Mouse (Mus musculus) fibroblast of lung, adult 2 months (primary cell): ENCODE measurements around the gene Igf2bp2.

Experiments
- DNase-seq: peaks from one replicate; pipeline ENCODE4 v3.0.0-alpha.2; 2011; ENCODE audit warnings: low read depth

Gene Igf2bp2

GRCm38 (mm10) chr16:22162512-22163455, at the start of gene Igf2bp2:
TSS of gene Igf2bp2 (minus strand) at chr16:22163299.
- DNase-seq = no peak

GRCm38 (mm10) chr16:22203501-22203900, 40.4 kb upstream of the Igf2bp2 start:
- no peak for DNase-seq

- DNase-seq = no peak
Observed at GRCm38 (mm10) chr16:22201858-22202257, 38.8 kb upstream of the Igf2bp2 start.

GRCm38 (mm10) chr16:22200476-22200875, 37.4 kb upstream of the Igf2bp2 start:
- no peak for DNase-seq

- DNase-seq = no peak
Observed at GRCm38 (mm10) chr16:22187366-22187765, 24.3 kb upstream of the Igf2bp2 start.

- DNase-seq = no peak
Observed at GRCm38 (mm10) chr16:22185411-22185810, 22.3 kb upstream of the Igf2bp2 start.

GRCm38 (mm10) chr16:22184113-22184512, 21.0 kb upstream of the Igf2bp2 start:
- DNase-seq = no peak

GRCm38 (mm10) chr16:22182286-22182685, 19.2 kb upstream of the Igf2bp2 start:
- peak; percentile 47 for DNase-seq

- DNase-seq = no peak
Observed at GRCm38 (mm10) chr16:22178793-22179192, 15.7 kb upstream of the Igf2bp2 start.

- no peak for DNase-seq
Observed at GRCm38 (mm10) chr16:22177999-22178398, 14.9 kb upstream of the Igf2bp2 start.

- no peak for DNase-seq
Observed at GRCm38 (mm10) chr16:22168731-22169130, 5.6 kb upstream of the Igf2bp2 start.

GRCm38 (mm10) chr16:22165556-22165955, 2.5 kb upstream of the Igf2bp2 start:
- DNase-seq = no peak

- no peak for DNase-seq
Observed at GRCm38 (mm10) chr16:22164446-22164845, 1.3 kb upstream of the Igf2bp2 start.

- no peak for DNase-seq
Observed at GRCm38 (mm10) chr16:22163456-22163851, 355 bp upstream of the Igf2bp2 start.

- no peak for DNase-seq
Observed at GRCm38 (mm10) chr16:22162066-22162511, 1.0 kb downstream of the Igf2bp2 start.

GRCm38 (mm10) chr16:22161351-22162065, 1.6 kb downstream of the Igf2bp2 start:
- no peak for DNase-seq

- no peak for DNase-seq
Observed at GRCm38 (mm10) chr16:22160386-22161145, 2.5 kb downstream of the Igf2bp2 start.

GRCm38 (mm10) chr16:22152941-22153444, 10.1 kb downstream of the Igf2bp2 start:
- DNase-seq = no peak

GRCm38 (mm10) chr16:22151706-22152315, 11.3 kb downstream of the Igf2bp2 start:
- no peak for DNase-seq

- DNase-seq = no peak
Observed at GRCm38 (mm10) chr16:22150421-22150820, 12.7 kb downstream of the Igf2bp2 start.

- no peak for DNase-seq
Observed at GRCm38 (mm10) chr16:22149659-22150345, 13.3 kb downstream of the Igf2bp2 start.
